Mouse (Mus musculus) cortical plate, adult 2 months (tissue): Measurements from ENCODE around the gene Smoc1.

Source experiments
- CTCF ChIP-seq: fragments of 200-500 bp; IDR thresholded peaks from 2 replicates; pipeline ENCODE4 v1.5.1; 2011; ENCODE audit warnings: mild to moderate bottlenecking, control low read depth, low read length; ENCODE audit not compliant: insufficient read depth; ENCODE audit errors: extremely low read depth
- POLR2A ChIP-seq: fragments of 200-500 bp; IDR thresholded peaks from 2 replicates; pipeline ENCODE4 v1.6.1; 2011; ENCODE audit warnings: mild to moderate bottlenecking, low read length, control low read depth; ENCODE audit not compliant: insufficient read depth; ENCODE audit errors: extremely low read depth

DNA sequence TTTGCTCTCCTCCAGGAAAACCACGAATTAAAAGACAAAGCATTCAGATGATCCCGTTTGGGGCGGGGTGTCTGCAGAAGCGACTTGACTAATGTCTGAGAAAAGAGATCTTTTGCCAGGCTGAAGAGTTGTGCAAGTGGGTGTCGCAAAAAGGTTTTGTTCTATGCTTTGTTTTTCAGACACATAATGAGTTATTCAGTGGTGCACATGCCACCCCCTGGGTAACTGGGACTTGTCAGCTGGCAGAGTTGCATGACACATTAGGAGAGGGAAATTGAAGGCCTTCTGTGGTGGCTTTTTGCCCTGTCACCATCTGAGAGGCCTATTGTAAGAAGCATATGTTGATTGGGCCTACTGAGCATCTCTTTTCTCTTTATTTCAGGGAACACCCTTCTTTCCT is 20.3 kb downstream of the Smoc1 start:
- TF ChIP-seq POLR2A, result no peak
- TF ChIP-seq CTCF, result no peak
